Mouse (Mus musculus): ENCODE data around the gene Rgs8. TPM values are rescaled to one million over a fixed set of nuclear protein-coding genes. Genes with fewer than 3 reads are reported as not detected.

Gene Rgs8
- polyA plus RNA-seq, 2 experiments, result 0.01 TPM; not detected in 1

DNA sequence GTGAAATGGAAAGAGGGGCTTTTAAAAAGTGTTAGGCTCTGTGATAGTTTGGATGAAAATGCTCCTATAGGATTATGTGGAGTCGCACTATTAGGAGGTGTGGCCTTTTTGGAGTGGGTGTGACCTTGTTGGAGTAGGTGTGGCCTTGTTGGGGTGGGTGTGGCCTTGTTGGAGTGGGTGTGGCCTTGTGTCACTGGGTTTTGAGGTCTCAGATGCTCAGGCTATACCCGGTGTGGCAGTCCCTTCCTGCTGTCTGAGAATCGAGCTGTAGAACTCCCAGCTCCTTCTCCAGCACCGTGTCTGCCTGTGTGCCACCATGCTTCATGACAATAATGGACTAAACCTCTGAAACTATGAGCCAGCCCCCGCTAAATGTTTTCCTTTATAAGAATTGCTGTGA, 55.8 kb downstream of the Rgs8 start:
- no peak for DNase-seq (ENCODE audit: low read depth in 3 of 3, low spot score in 3 of 3)
- Histone ChIP-seq H3K27me3 (ENCODE audit: control insufficient read depth, insufficient read depth, low read length) (no peaks in the 10 kb centered on the region), H3K36me3 (replicated peaks; ENCODE audit: control insufficient read depth, insufficient read depth, low read depth) (no peaks in the 10 kb centered on the region), H3K9ac (replicated peaks) (no peak overlapping the region), H3K4me2 (ENCODE audit: low read depth) (no peak overlapping the region), H3K27ac (no peak overlapping the region), H3K4me3 (ENCODE audit: insufficient read depth in 1 of 2, low read depth in 2 of 2, low read length in 2 of 2) (no peak overlapping the region), H3K9me3 (ENCODE audit: control insufficient read depth, low read length) (no peaks in the 10 kb centered on the region), H3K4me1 (replicated peaks; ENCODE audit: control insufficient read depth in 2 of 2, insufficient read depth in 2 of 2, low read length in 1 of 2) (no peaks in the 10 kb centered on the region)
- 55% methylated on average over 5 of the region's 5 CpGs for WGBS (ENCODE audit: insufficient replicate concordance)
- TF ChIP-seq CTCF (IDR thresholded peaks at IDR 0.05; ENCODE audit: low read depth), result no peak
- TF ChIP-seq EP300 (IDR thresholded peaks at IDR 0.05; ENCODE audit: low read depth), result no peak
- ATAC-seq (ENCODE audit: insufficient read depth), result no peak

- DNase-seq (ENCODE audit: low read depth in 3 of 3, low spot score in 3 of 3), result no peak
- no peak for TF ChIP-seq CTCF (IDR thresholded peaks at IDR 0.05; ENCODE audit: low read depth)
- TF ChIP-seq EP300 (IDR thresholded peaks at IDR 0.05; ENCODE audit: low read depth), result no peak
- Histone ChIP-seq H3K9ac (replicated peaks) (no peak overlapping the region), H3K27ac (no peak overlapping the region), H3K9me3 (ENCODE audit: control insufficient read depth, low read length) (no peaks in the 10 kb centered on the region), H3K4me3 (ENCODE audit: insufficient read depth in 1 of 2, low read depth in 2 of 2, low read length in 2 of 2) (no peak overlapping the region), H3K36me3 (replicated peaks; ENCODE audit: control insufficient read depth, insufficient read depth, low read depth) (no peaks in the 10 kb centered on the region), H3K4me2 (ENCODE audit: low read depth) (no peak overlapping the region), H3K4me1 (replicated peaks; ENCODE audit: control insufficient read depth in 2 of 2, insufficient read depth in 2 of 2, low read length in 1 of 2) (no peaks in the 10 kb centered on the region), H3K27me3 (ENCODE audit: control insufficient read depth, insufficient read depth, low read length) (no peaks in the 10 kb centered on the region)
- 10% methylated on average over 5 of the region's 5 CpGs for WGBS (ENCODE audit: insufficient replicate concordance)
- ATAC-seq (ENCODE audit: insufficient read depth), result no peak
Measured at GRCm38 (mm10) chr1:153709451-153709850, 56.6 kb downstream of the Rgs8 start.

- DNase-seq (ENCODE audit: low read depth in 3 of 3, low spot score in 3 of 3), result no peak
- H3K4me1 ChIP-seq (replicated peaks; ENCODE audit: control insufficient read depth in 2 of 2, insufficient read depth in 2 of 2, low read length in 1 of 2), result no peaks in the 10 kb centered on the region
- H3K27ac ChIP-seq, result no peak overlapping the region
- H3K4me2 ChIP-seq (ENCODE audit: low read depth), result no peak overlapping the region
- H3K27me3 ChIP-seq (ENCODE audit: control insufficient read depth, insufficient read depth, low read length), result no peaks in the 10 kb centered on the region
- H3K36me3 ChIP-seq (replicated peaks; ENCODE audit: control insufficient read depth, insufficient read depth, low read depth), result no peaks in the 10 kb centered on the region
- TF ChIP-seq EP300 (IDR thresholded peaks at IDR 0.05; ENCODE audit: low read depth) (no peak), CTCF (IDR thresholded peaks at IDR 0.05; ENCODE audit: low read depth) (no peak)
- no peaks in the 10 kb centered on the region for H3K9me3 ChIP-seq (ENCODE audit: control insufficient read depth, low read length)
- H3K4me3 ChIP-seq (ENCODE audit: insufficient read depth in 1 of 2, low read depth in 2 of 2, low read length in 2 of 2), result no peak overlapping the region
- WGBS (ENCODE audit: insufficient replicate concordance), result 50% methylated on average over 3 of the region's 3 CpGs
- no peak for ATAC-seq (ENCODE audit: insufficient read depth)
- no peak overlapping the region for H3K9ac ChIP-seq (replicated peaks)
Measured at GRCm38 (mm10) chr1:153711544-153712262, 58.9 kb downstream of the Rgs8 start.

GRCm38 (mm10) chr1:153712633-153713032, 59.8 kb downstream of the Rgs8 start:
- ATAC-seq (ENCODE audit: insufficient read depth) (no peak), DNase-seq (ENCODE audit: low read depth in 3 of 3, low spot score in 3 of 3) (no peak)
- H3K9ac ChIP-seq (replicated peaks), result no peak overlapping the region
- H3K4me1 ChIP-seq (replicated peaks; ENCODE audit: control insufficient read depth in 2 of 2, insufficient read depth in 2 of 2, low read length in 1 of 2), result no peaks in the 10 kb centered on the region
- no peaks in the 10 kb centered on the region for H3K36me3 ChIP-seq (replicated peaks; ENCODE audit: control insufficient read depth, insufficient read depth, low read depth)
- no peak overlapping the region for H3K4me3 ChIP-seq (ENCODE audit: insufficient read depth in 1 of 2, low read depth in 2 of 2, low read length in 2 of 2)
- no peak for TF ChIP-seq CTCF (IDR thresholded peaks at IDR 0.05; ENCODE audit: low read depth)
- no peak for TF ChIP-seq EP300 (IDR thresholded peaks at IDR 0.05; ENCODE audit: low read depth)
- H3K27me3 ChIP-seq (ENCODE audit: control insufficient read depth, insufficient read depth, low read length), result no peaks in the 10 kb centered on the region
- no peaks in the 10 kb centered on the region for H3K9me3 ChIP-seq (ENCODE audit: control insufficient read depth, low read length)
- WGBS (ENCODE audit: insufficient replicate concordance), result 59% methylated on average over 2 of the region's 2 CpGs
- no peak overlapping the region for H3K4me2 ChIP-seq (ENCODE audit: low read depth)
- no peak overlapping the region for H3K27ac ChIP-seq

DNA sequence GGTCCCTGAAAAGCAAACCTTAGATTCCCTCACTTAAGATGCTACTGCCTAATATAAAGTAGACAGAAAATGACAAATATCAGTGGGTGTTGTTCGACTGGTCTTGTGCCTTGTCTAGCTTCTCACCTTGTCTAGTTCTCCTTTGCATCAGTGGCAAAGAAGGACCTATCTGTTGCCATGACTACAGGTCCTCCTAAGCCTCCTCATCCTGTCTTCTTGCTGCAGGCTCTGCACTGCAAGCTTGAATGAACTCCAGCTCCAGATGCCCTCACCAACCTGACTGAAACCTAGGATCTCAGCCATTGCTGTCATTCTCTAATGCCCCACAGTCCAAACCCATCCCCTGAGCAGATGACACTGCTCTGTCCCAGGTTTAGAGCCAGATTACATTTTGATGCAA, 65.2 kb downstream of the Rgs8 start:
- H3K4me3 ChIP-seq (ENCODE audit: insufficient read depth in 1 of 2, low read depth in 2 of 2, low read length in 2 of 2), result no peak overlapping the region
- 36% methylated on average over 1 of the region's 1 CpGs for WGBS (ENCODE audit: insufficient replicate concordance)
- ATAC-seq (ENCODE audit: insufficient read depth), result no peak
- H3K9ac ChIP-seq (replicated peaks), result no peak overlapping the region
- no peak for TF ChIP-seq CTCF (IDR thresholded peaks at IDR 0.05; ENCODE audit: low read depth)
- TF ChIP-seq EP300 (IDR thresholded peaks at IDR 0.05; ENCODE audit: low read depth), result no peak
- H3K27me3 ChIP-seq (ENCODE audit: control insufficient read depth, insufficient read depth, low read length), result no peaks in the 10 kb centered on the region
- no peaks in the 10 kb centered on the region for H3K9me3 ChIP-seq (ENCODE audit: control insufficient read depth, low read length)
- no peak overlapping the region for H3K27ac ChIP-seq
- DNase-seq (ENCODE audit: low read depth in 3 of 3, low spot score in 3 of 3), result no peak
- H3K4me1 ChIP-seq (replicated peaks; ENCODE audit: control insufficient read depth in 2 of 2, insufficient read depth in 2 of 2, low read length in 1 of 2), result no peaks in the 10 kb centered on the region
- H3K36me3 ChIP-seq (replicated peaks; ENCODE audit: control insufficient read depth, insufficient read depth, low read depth), result no peaks in the 10 kb centered on the region
- no peak overlapping the region for H3K4me2 ChIP-seq (ENCODE audit: low read depth)

Data from liver, embryonic 14.5 days (tissue).